Mouse (Mus musculus): ENCODE results near the gene Acap1.

DNA sequence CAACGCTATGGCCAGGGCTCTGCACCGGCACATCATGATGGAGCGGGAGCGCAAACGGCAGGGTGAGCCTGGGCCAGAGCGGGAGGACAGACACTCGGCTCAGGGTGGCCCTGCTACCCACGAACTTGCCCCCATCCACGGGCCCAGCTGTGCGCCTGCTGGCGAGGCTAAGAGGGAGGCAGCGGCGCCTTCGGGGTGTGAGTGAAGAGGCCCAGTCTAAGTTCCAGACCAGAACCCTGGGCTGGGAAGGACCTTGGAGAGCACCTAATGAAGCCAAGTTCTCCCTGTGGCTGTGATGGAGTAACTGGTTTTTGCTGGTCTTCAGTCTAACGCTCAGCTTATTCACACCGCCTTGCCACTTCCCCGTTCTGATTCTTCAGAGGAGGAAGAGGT lies 19.0 kb upstream of the Acap1 start:
- TF ChIP-seq CTCF (IDR thresholded peaks at IDR 0.05; ENCODE audit: borderline replicate concordance, extremely low read depth, insufficient read depth, insufficient read length) (no peak), POLR2A (IDR thresholded peaks at IDR 0.05; ENCODE audit: borderline replicate concordance, extremely low read depth, insufficient read depth, insufficient read length, poor library complexity, severe bottlenecking) (no peak)

Measured in brain, embryonic 14.5 days (tissue).